Mouse (Mus musculus) cerebellum, postnatal 4 days (tissue): ENCODE measurements around the gene Cdh3.

Source experiments
- DNase-seq, 2 experiments: peaks; one replicate each; pipeline ENCODE4 v3.0.0; 2022; ENCODE audit warnings: low spot score in 2 of 2, mixed read lengths in 1 of 2

The Cdh3 gene

DNA sequence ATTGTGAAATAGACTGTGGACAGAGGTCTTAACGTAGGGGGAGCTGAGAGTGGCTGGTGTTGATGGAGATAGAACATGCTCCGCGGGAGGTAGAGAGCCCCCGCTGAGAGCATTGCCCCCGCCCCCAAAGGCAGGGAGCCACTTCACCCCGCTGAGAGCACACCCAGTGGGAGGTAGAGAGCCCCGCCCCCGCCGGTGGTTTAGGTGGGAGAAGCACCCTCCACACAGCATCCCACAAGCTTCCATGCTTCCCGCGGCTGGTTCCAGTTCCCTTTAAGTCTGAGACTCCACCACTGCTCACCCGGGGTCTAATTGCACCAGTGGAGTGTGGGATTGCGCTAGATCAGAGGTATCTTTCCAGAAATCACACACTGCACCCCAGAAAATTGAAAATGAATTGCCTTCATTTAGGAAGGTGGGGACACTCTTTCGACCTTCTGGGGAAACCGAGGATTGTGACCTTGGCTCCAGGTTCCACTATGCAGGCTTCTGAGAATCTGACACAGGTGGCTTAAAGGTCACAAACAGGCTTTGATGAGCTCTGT is 96.0 kb downstream of the Cdh3 start:
- DNase-seq = no peak
